Mouse (Mus musculus) ovary, postnatal 10 days (tissue): ENCODE results near the gene Serpinb13.
"Not testable (repeated sequence)": the region's sequence is repeated elsewhere in the genome, so short reads cannot be mapped to it uniquely, and the experiment has no call there.

Experiments
- DNase-seq: peaks from one replicate; pipeline ENCODE4 v3.0.0; 2022; ENCODE audit warnings: low spot score

Gene Serpinb13

DNA sequence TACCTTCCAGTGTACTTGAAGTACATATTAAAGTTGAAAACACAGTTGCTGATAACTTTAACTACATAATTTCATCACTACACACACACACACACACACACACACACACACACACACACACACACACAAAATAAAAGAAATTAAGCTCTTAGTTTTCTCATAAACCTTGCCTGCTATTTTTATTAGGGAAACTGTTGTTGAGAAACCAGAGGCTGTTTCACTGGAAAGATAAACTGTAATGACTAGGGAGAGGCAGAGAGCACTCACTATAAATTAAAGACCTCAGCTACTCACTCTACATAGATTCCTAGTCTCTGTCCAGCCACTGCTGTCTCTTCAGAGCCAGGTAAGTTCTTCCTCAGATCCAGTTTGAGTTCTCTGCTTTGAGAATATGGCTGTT is at the start of gene Serpinb13:
TSS of gene Serpinb13 (plus strand) at position 301 of the 400 bp plus-strand sequence.
- DNase-seq: no peak

DNA sequence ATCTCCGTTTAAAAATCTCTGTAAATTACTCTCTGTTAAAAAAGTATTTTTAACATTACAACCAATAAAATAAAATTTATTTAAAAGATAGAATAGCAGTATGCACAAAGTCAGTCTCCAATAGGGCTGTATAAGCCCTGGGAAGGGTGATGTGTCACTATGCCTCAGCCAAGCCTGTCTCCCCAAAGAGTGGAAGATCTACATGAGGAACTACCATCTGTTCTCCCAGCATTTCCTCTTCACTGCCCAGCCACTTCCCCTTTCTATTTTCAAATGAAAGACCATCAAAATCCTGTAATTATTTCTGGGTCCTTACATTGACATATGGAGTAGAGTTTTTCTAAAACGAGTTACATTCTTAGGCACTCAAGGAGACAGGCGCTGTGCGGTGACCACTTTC is 48.8 kb upstream of the Serpinb13 start:
- no peak for DNase-seq

DNA sequence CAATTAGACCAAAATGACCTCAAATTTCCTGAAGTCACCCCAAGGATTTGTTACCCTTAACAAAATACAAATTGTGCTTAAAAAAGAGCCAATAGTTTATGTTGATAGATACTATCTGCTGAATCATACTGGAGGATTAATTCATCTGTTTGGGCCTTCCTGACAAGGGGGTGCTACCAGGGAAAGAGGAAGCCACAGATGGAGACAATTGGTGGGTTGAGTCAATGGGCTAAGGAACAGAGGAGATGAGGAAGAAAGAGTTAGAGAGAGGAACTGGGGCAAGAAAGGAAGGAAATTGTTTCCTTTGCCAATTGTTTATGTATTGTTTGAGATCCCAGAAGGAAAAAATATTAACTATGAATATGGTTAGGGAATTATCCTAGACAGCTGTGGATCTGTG is 47.1 kb upstream of the Serpinb13 start:
- DNase-seq: no peak

DNA sequence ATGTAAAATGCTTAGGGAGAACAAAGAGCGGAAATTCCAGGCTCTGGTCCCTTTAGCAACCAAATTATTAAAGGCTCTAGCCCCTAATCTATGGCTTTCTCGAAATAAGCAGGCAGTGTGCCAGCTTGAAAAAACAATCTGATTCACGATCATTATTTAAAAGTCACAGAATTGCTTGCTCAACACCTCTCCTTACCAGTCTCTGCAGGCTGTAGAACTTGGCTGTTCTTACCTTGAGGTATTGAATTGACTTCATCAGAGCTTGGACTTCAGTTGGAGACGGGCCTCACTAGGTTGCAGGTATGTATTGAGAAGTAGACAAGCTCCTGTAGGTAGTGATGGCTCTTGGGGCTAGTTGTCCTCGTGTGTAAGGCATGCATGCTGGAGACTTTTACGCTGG is 46.5 kb upstream of the Serpinb13 start, which contains the start of gene Serpinb12:
TSS of gene Serpinb12 (plus strand) at position 185 of the 400 bp plus-strand sequence.
- DNase-seq: no peak

DNA sequence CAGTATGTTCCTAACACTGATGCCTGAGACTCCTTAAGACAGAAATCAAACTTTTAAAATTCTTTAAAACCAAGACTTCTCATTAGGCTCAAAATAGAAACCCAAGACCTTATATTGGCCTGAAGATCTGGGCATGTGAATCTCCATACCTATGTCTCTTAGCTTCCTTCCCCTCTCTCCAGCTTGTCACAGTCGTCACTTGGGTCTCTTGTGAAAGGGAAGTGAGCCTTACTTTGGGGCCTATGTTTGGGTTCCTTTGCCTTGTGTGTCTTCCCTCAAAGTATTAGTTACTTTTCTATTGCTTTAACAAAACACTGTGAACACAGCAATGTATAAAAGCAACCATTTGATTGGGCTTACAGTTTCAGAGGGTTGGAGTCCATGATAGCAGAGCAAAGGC is 33.6 kb upstream of the Serpinb13 start:
- DNase-seq: no peak

DNA sequence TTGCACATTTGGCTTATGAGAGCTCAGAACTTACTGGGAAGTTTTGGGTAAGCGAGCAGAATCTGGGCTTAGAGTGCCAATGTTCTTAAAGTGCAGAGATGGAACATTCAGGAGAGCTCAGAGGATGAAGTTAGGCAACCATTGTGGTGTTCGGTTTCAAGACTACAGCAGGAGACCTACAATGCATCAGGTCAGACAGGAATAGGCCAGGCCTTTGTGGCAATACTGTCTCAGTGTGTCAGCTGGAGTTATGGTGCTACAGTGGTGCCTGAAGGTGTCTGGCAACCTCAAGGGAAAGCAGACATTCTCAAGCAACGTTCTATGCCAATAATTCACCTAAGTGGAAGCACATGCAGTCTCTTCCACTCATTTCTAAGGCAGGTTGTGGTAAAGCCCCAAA is 20.8 kb upstream of the Serpinb13 start:
- no peak for DNase-seq

DNA sequence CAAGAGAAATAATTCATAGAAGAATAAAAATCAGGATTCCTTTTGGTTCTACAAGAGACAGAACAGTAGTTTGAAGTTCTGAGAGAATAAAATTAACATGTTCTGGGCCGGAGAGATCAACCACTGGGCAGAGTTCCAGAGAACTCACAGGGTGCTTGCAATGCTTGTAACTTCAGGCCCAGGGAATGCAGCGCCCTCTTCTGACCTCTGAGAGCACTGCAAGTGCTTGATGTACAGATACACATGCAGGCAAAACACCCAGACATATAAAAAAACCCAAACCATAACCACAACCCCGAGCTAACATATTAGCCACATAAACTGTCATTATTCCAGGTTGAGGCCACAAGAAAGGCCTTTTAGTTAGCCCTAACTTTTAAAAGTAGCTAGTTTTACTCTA is 19.8 kb upstream of the Serpinb13 start:
- DNase-seq: no peak

DNA sequence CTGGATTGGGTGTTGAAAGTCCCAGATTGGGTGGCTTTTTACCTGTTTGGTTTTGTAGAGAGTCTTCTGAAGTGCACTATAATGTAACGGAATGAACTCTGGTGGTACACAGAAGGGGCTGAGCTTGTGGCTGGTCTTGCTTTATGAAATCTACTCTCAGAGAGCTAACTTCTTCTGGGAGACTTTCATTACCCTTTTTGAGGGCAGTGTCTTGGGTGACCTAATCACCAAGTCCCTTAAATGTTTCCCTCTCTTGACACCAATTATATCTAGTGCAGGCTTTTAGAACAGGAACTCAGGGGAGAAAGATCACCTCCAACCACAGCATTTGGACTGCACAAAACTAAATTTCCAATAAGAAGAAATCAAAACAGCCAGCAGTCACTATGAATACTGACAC is 2.3 kb downstream of the Serpinb13 start:
- no peak for DNase-seq

DNA sequence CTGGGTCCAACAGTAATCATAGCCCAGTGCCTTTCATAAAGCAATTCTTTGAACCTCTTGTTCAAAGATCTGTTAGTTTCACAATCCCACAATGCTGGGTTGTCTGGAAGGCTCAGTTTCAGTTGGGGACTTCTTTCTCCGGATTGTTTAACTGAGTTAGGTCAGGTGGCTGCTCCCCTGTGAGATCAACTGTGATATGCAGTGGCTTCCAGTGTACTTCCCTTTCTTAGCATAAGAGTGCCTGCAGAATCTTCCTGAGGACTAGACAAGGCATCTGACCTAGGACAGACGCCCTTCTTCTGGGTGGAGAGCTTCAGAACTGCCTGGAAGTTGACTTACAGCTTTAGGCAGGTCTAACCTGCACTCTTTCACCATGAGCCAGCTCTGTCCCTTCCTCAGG is 3.1 kb downstream of the Serpinb13 start:
- no peak for DNase-seq

DNA sequence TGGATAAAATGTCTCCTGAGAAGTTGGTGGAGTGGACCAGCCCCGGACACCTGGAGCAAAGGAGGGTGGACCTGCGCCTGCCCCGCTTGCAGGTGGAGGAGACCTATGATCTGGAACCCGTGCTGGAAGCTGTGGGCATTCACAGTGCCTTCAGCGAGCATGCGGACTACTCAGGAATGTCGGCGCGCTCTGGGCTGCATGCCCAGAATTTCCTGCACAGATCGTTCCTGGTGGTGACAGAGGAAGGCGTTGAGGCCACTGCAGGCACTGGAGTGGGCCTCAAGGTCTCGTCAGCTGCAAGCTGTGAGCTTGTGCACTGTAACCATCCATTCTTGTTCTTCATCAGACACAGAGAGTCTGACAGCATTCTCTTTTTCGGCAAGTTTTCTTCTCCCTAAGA is 19.6 kb downstream of the Serpinb13 start:
- no peak for DNase-seq

DNA sequence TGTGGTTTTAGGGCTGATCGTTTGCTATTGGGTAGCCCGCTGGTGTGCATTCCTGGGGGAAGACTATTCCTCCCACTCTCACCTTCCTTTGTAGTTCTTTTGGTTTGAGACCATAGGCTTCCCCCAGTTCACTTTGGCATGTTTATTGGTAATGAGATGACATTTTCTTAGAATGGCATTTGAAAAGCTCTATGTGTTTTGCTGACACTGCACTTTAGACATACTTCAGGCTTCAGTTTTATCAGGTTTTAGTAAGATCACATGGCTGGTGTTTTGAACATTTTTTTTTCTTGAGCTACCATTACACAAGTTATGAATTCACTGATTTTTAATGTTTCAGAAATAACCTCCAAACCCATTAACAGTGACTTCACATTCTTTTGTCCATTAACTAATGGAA is 21.0 kb downstream of the Serpinb13 start:
- DNase-seq: no peak

DNA sequence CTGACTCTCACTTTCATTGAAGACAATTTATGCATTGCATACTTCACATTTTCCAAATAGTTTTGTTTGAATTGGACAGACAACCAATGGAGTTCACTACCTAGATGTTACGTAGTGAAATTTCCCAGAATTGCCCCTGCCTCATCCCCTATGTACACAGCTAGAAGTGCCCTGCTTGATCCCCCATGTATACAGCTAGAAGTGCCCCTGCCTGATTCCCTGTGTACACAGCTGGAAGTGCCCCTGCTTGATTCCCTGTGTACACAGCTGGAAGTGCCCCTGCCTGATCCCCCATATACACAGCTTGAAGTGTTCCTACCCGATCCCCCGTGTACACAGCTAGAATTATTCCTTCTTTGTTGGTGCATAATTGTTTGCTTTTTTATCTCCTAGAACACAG is 25.5 kb downstream of the Serpinb13 start:
- no peak for DNase-seq

DNA sequence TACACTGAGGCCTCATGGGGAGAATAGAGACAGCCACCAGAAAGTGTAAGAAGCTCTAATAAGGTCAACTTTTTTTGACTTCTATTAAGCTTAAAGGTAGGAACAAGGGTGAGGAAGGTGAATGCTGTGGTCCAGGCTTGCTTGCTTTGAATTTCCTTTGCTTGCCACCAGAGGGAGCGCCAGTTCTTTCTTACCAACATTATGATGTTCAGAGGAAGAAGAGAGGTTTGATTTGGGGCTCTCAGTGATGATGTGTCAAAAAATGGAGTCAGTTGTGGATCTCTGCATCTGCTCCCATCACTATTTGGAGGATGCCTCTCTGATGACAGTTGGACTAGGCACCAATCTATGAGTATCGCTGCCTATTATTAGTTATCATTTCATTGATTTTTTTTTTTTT is 33.7 kb downstream of the Serpinb13 start:
- DNase-seq: no peak

DNA sequence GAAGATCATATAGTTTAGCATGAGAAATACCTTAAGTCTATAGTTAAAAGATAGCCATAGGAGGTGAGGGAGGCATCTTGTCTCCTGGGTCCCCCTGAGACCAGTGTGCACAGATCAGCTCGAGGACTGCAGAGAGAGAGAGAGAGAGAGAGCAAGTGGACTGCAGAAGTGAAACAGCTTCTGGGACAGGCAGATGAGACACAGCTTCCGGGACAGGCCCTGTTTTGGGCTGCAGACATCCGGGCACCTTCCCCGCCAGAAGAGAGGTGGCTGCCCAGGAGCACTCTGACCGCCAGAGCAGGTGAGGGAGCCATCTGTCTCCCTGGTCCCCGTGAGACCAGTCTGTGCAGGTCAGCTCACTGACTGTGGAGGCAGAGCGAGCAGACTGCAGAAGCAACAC is 34.4 kb downstream of the Serpinb13 start:
- no peak for DNase-seq

DNA sequence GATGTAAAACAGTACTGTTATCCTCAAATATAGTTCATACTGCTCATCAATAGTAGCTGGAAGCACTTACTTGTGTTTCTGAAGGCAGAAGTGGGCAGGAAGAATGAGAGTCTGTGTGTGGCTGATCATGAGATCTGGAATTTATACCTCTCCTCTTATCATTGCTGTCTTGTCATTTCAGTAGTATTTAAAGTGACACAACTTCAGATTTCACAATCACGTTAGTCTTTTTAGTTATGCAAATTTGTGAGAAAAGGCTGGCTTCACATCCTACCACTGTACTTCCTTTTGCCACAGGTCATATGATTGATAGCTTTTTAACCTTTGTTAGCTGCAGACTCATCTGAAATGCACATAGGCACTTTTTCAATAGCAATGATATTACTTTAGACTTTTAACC is 45.1 kb downstream of the Serpinb13 start:
- no peak for DNase-seq

DNA sequence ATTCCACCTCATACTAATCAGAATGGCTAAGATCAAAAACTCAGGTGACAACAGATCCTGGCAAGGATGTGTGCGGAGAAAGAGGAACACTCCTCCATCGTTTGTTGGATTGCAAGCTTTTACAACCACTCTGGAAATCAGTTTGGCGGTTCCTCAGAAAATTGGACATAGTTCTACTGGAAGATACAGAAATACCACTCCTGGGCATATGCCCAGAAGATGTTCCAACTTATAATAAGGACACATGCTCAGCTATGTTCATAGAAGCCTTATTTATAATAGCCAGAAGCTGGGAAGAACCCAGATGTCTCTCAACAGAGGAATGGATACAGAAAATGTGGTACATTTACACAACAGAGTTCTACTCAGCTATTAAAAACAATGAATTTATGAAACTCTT is 53.5 kb downstream of the Serpinb13 start:
- DNase-seq: not testable (repeated sequence)
